Mouse (Mus musculus): ENCODE measurements around the gene Tulp2.

DNA sequence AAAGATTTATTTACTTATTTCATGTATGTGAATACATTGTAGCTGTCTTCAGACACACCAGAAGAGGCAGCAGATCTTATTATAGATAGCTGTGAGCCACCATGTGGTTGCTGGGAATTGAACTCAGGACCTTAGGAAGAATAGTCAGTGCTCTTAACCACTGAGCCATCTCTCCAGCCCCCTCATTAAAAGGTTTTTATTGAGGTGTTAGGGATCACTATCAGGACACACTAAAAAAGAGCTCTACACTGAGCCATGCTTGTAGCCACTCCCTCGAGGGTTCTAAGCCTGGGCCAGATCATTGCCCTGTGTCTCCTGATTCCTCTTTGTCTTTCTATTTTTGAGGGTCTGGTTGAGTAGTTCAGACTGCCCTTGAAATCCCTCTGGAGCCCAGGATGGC is 5.2 kb upstream of the Tulp2 start:
- TF ChIP-seq POLR2A (IDR thresholded peaks at IDR 0.05; ENCODE audit: insufficient read length, low read depth) (no peak), USF1 (IDR thresholded peaks at IDR 0.05; ENCODE audit: low read depth) (no peak), TCF12 (IDR thresholded peaks at IDR 0.05; ENCODE audit: insufficient read depth, poor library complexity, severe bottlenecking) (no peak), MYOG (IDR thresholded peaks at IDR 0.05; ENCODE audit: control insufficient read depth in 1 of 3, insufficient read depth in 1 of 3, insufficient read length in 2 of 3, low read depth in 2 of 3) (no peak)
